Mouse (Mus musculus) intestine, embryonic 16.5 days (tissue): ENCODE measurements around the gene AC161166.1. TPM values are rescaled to one million over a fixed set of nuclear protein-coding genes. Genes with fewer than 3 reads are reported as not detected.
A peak's percentile ranks its signal among the peaks of the same experiment; 100 is the strongest.

Experiments used
- ATAC-seq: fragments of 200-750 bp; cut with Nextera tagmentation; 2 replicates; pipeline ENCODE4 v1.8.0; 2017; ENCODE audit warnings: moderate TSS enrichment, moderate library complexity
- H3K27ac ChIP-seq: fragments of 300-500 bp; sonication (generic); 2 replicates; pipeline ENCODE4 v1.5.1; 2014; ENCODE audit warnings: mild to moderate bottlenecking, low read length
- H3K27me3 ChIP-seq: fragments of 300-500 bp; sonication (generic); replicated peaks from 2 replicates; pipeline ENCODE4 v1.6.1; 2014; ENCODE audit warnings: low read length, control low read depth, mixed read lengths; ENCODE audit not compliant: control insufficient read depth, insufficient read depth
- H3K36me3 ChIP-seq: fragments of 300-500 bp; sonication (generic); 2 replicates; pipeline ENCODE4 v1.6.1; 2014; ENCODE audit warnings: low read length, control low read depth; ENCODE audit not compliant: control insufficient read depth, insufficient read depth
- H3K4me1 ChIP-seq: fragments of 300-500 bp; sonication (generic); 2 replicates; pipeline ENCODE4 v1.6.1; 2014; ENCODE audit warnings: low read length, control low read depth, mixed read lengths; ENCODE audit not compliant: control insufficient read depth, insufficient read depth
- H3K4me2 ChIP-seq: fragments of 300-500 bp; sonication (generic); 2 replicates; pipeline ENCODE4 v1.6.1; 2014; ENCODE audit warnings: low read depth, low read length, control low read depth
- H3K4me3 ChIP-seq: fragments of 300-500 bp; sonication (generic); 2 replicates; pipeline ENCODE4 v1.5.1; 2014; ENCODE audit warnings: mild to moderate bottlenecking, low read length
- H3K9ac ChIP-seq: fragments of 300-500 bp; sonication (generic); 2 replicates; pipeline ENCODE4 v1.6.1; 2014; ENCODE audit warnings: low read depth, low read length
- H3K9me3 ChIP-seq: fragments of 300-500 bp; sonication (generic); 2 replicates; pipeline ENCODE4 v1.6.1; 2016; ENCODE audit warnings: low read length, control low read depth; ENCODE audit not compliant: control insufficient read depth
- WGBS: fragments of 180-500 bp; shearing (Covaris S2); extraction: QIAGEN DNeasy Blood & Tissue Kit; methylation state at CpG from one replicate; pipeline ENCODE4 v1.1.7; 2014; 5-methylcytosine and 5-hydroxymethylcytosine counted together
- polyA plus RNA-seq: library from polyadenylated mRNA; unstranded; fragments of >200 nt; fragmentation: Nextera tagmentation; extraction: Ambion mirVana; gene quantifications from 2 replicates; pipeline ENCODE4 v1.2.1, GENCODE M21; 2015

AC161166.1 gene
- polyA plus RNA-seq, 1 experiment from 2014 or later: 0.20 TPM

DNA sequence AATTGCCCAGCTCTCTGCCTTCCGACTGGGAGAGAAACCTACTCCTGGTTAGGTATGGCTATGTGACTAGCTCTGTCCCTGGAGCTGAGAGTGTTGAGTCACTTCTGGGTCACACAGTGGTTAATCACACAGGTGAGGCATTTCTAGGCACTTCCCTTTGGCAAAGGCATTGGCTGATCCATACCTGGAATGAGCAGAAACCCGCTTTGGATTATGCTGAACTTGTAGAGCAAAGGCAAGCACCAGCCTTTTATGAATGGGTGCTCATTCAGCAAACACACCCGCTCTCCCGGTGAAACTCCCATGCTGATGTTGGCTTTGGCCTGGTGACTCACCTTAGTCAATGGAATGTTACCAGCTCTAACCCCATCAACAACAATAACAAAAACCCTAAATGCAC is 27.4 kb upstream of the AC161166.1 start:
- no peak overlapping the region for H3K27ac ChIP-seq
- H3K4me1 ChIP-seq: no peaks in the 10 kb centered on the region
- H3K4me2 ChIP-seq: no peak overlapping the region
- H3K36me3 ChIP-seq: peaks cover 10% of the 10 kb centered on the region; the same call in 1 of the 2 replicates
- peaks cover 2% of the 10 kb centered on the region; the same call in 1 of the 2 replicates for H3K9me3 ChIP-seq
- no peak overlapping the region for H3K9ac ChIP-seq
- ATAC-seq: no peak
- WGBS: 86% methylated on average over 4 of the region's 4 CpGs
- H3K27me3 ChIP-seq: no peaks in the 10 kb centered on the region
- no peak overlapping the region for H3K4me3 ChIP-seq

DNA sequence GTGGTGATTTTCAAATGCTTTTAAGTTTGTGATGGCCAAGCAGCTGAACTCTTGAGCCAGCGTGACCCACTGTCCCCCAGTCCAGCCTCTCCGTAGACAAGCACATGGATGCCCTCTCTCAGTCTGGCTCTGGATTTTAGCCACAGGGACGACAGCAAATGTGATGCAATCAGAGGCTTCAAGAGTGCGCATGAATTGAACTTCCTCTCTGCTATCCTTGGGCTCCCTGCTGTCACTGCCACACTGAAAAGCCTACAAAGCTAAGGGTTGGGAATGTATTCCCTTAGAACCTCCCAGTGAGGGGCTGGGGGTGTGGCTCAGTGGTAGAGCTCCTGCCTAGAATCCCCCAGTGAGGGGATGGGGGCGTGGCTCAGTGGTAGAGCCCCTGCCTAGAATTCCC is 26.4 kb upstream of the AC161166.1 start:
- WGBS: 81% methylated on average over 5 of the region's 5 CpGs
- Histone ChIP-seq H3K4me2 (no peak overlapping the region), H3K36me3 (peaks cover 12% of the 10 kb centered on the region; the same call in 1 of the 2 replicates), H3K27me3 (no peaks in the 10 kb centered on the region), H3K27ac (no peak overlapping the region), H3K9ac (no peak overlapping the region), H3K9me3 (no peaks in the 10 kb centered on the region), H3K4me3 (no peak overlapping the region), H3K4me1 (no peaks in the 10 kb centered on the region)
- ATAC-seq: no peak

DNA sequence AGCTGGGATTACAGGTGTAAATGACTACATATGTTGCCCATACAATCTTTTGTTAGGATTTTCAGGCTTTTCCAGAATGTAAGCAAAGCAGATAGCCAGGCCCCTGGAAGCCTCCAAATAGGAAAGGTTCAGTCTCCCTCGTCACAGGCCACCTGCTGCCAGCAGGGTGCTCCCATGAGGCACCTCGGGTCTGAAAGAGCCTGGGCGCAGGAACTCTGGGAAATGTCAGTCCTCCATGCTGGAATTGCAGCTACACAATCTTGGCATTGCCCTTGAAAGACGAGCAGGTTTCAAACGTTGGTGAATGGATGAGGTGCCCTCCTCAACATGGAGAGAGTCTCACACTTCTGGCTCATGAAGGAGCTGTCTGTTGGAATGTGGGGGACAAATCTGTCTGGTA is 25.9 kb upstream of the AC161166.1 start:
- 40% methylated on average over 5 of the region's 5 CpGs for WGBS
- Histone ChIP-seq H3K4me1 (no peaks in the 10 kb centered on the region), H3K9me3 (no peaks in the 10 kb centered on the region), H3K4me3 (no peak overlapping the region), H3K9ac (no peak overlapping the region), H3K27me3 (no peaks in the 10 kb centered on the region), H3K4me2 (no peak overlapping the region), H3K27ac (no peak overlapping the region), H3K36me3 (peaks cover 17% of the 10 kb centered on the region)
- ATAC-seq: peak; percentile 32; the same call in 1 of the 2 replicates

DNA sequence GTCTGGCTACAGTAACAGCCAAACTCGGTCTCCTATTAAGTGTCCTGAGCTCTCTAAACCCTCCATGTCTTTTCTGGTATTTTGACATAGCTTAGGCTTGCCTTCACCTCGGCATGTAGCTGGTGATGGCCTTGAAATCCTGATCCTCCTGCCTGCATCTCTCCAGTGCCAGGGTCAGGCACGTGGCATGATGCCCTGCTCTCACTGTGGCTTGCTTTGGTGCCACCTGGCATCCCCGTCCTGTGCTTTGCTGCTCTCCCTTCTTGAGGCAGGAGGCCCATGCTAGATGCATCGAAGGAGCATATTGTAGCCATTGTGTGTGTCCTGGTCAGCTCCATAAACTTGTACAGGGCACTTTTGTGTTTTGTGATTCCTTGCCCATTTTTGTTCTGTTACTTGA is 25.3 kb upstream of the AC161166.1 start:
- ATAC-seq: no peak
- no peak overlapping the region for H3K9ac ChIP-seq

DNA sequence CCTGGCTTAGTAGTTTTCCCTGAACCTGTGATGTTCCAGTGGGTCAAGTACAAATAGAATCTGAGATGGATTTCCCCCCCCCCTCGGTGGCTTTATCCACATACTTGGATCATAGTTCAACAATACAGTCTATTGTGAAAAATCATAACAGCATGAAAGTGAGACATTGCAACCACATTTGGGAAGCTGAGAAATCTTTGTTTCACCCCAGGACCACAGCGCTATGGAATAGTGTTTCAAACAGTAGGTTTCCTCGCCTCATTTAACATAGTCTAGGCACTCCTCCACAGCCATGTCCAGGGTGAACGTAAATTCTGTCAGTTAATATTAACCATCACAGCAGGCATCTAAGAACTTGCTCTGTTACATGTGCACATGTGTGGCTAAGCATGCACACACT is 24.8 kb upstream of the AC161166.1 start:
- Histone ChIP-seq H3K4me3 (no peak overlapping the region), H3K27me3 (no peaks in the 10 kb centered on the region), H3K4me2 (no peak overlapping the region), H3K4me1 (peaks cover 4% of the 10 kb centered on the region), H3K36me3 (peaks cover 19% of the 10 kb centered on the region), H3K9me3 (no peaks in the 10 kb centered on the region), H3K9ac (no peak overlapping the region), H3K27ac (no peak overlapping the region)
- ATAC-seq: no peak
- 76% methylated on average over 4 of the region's 4 CpGs for WGBS

More for the DNA sequence above, 25.3 kb upstream of the AC161166.1 start:
- Histone ChIP-seq H3K27me3 (no peaks in the 10 kb centered on the region), H3K4me3 (no peak overlapping the region), H3K36me3 (peaks cover 19% of the 10 kb centered on the region), H3K9me3 (no peaks in the 10 kb centered on the region), H3K27ac (no peak overlapping the region), H3K4me2 (no peak overlapping the region), H3K4me1 (no peaks in the 10 kb centered on the region)
- 82% methylated on average over 5 of the region's 5 CpGs for WGBS

DNA sequence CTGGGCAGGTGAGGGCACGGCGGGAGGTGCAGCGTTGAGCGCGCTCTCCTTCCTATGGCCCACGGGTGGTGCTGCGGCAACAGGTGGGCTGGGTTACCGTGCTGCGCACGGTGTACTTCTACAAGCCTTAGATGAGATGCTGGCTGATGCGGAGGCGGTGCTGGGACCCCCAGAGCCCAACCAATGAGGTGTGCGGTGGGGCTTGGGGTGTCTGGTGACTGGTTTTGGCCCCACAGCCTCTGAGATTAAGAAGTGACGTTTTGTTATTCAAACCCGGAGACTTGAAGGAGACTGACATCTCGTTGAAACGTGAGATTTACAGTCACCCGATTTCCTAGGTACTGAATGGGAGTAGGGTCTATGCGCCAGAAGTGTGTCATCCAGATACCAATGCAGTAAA is 22.0 kb upstream of the AC161166.1 start:
- Histone ChIP-seq H3K27me3 (no peaks in the 10 kb centered on the region), H3K4me3 (no peak overlapping the region), H3K36me3 (peaks cover 19% of the 10 kb centered on the region), H3K4me2 (no peak overlapping the region), H3K9me3 (no peaks in the 10 kb centered on the region), H3K27ac (no peak overlapping the region), H3K4me1 (peaks cover 14% of the 10 kb centered on the region), H3K9ac (no peak overlapping the region)
- 55% methylated on average over 19 of the region's 19 CpGs for WGBS
- no peak for ATAC-seq

DNA sequence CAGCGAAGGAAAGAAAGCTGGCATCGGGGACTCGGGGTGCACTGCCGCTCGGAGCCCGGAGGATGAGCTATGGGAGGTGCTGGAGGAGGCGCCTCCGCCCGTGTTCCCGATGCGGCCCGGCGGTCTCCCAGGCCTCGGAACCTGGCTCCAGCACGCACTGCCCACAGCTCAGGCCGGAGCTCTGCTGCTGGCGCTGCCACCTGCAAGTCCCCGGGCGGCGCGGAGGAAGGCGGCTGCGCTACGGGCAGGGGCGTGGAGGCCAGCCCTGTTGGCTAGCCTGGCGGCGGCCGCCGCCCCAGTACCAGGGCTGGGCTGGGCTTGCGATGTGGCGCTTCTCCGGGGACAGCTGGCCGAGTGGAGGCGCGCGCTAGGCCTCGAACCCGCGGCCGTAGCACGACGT is 21.6 kb upstream of the AC161166.1 start:
- Histone ChIP-seq H3K27ac (no peak overlapping the region), H3K4me2 (no peak overlapping the region), H3K4me1 (peaks cover 14% of the 10 kb centered on the region), H3K36me3 (peaks cover 19% of the 10 kb centered on the region), H3K9me3 (no peaks in the 10 kb centered on the region), H3K27me3 (no peaks in the 10 kb centered on the region), H3K9ac (no peak overlapping the region), H3K4me3 (no peak overlapping the region)
- no peak for ATAC-seq
- WGBS: 57% methylated on average over 41 of the region's 42 CpGs

DNA sequence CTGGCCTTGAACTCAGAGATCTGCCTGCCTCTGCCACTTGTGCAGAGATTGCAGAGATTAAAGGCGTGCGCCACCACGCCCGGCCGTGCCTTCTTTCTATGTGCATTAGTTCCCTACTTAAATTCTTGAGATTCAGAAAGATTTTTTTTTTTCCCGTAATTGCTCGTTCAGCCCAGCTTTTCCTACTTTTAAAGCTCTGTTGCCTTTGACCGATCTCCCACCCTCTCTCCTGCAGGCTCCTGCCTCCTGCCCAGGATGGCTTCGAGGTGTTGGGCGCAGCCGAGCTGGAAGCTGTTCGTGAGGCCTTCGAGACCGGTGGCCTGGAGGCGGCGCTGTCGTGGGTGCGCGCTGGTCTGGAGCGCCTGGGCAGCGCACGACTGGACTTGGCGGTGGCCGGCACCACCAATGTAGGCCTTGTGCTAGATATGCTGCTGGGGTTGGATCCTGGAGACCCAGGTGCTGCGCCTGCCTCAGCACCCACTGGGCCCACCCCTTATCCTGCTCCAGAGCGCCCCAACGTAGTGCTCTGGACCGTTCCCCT is 20.8 kb upstream of the AC161166.1 start:
- no peak overlapping the region for H3K4me3 ChIP-seq
- WGBS: 81% methylated on average over 28 of the region's 28 CpGs
- no peaks in the 10 kb centered on the region for H3K9me3 ChIP-seq
- no peak for ATAC-seq
- peaks cover 14% of the 10 kb centered on the region for H3K4me1 ChIP-seq
- no peak overlapping the region for H3K4me2 ChIP-seq
- H3K9ac ChIP-seq: no peak overlapping the region
- peaks cover 19% of the 10 kb centered on the region for H3K36me3 ChIP-seq
- no peaks in the 10 kb centered on the region for H3K27me3 ChIP-seq
- H3K27ac ChIP-seq: no peak overlapping the region

DNA sequence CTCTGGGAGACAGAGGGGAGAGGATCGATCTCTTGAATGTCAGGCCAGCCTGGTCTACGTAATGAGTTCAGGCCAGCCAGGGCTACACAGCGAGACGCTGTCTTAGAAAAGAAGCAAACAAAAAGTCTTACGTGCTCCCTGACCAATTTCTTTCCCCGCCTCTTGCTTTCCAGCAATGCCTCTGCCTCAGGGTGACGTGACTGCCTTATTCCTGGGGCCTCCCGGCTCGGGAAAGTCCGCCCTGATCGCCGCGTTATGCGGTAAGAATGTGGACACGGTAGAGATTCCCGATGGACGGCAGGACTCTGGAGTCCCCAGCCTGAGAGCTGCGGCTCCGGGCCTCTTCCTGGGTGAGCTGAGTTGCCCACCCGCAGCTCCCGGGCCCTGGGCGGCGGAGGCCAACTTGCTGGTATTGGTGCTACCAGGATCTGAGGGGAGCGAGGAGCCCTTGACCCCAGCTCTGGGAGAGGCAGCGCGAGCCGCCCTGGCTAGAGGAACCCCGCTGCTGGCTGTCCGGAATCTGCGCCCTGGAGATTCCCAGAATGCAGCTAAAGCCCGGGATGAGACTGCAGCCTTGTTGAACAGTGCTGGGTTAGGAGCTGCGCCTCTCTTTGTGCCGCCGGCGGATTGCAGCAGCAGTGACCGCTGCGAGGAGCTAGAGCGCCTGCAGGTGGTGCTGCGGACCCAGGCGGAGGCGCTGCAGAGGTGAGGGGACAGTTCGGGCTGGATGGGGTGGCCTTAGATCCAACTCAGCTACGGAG is 19.1 kb upstream of the AC161166.1 start:
- peak; percentile 68 for ATAC-seq
- peak overlapping the region; percentile 58 for H3K4me3 ChIP-seq
- WGBS: under 1% methylated on average over 40 of the region's 43 CpGs

More for the DNA sequence above, 19.1 kb upstream of the AC161166.1 start:
- peaks cover 14% of the 10 kb centered on the region for H3K4me1 ChIP-seq
- H3K27me3 ChIP-seq: no peaks in the 10 kb centered on the region
- H3K36me3 ChIP-seq: peaks cover 19% of the 10 kb centered on the region
- peak overlapping the region; percentile 89 for H3K9ac ChIP-seq
- peak overlapping the region; percentile 71 for H3K27ac ChIP-seq
- peak overlapping the region; percentile 95 for H3K4me2 ChIP-seq
- no peaks in the 10 kb centered on the region for H3K9me3 ChIP-seq
